Mouse (Mus musculus): ENCODE measurements around the gene Acad11.

- TF ChIP-seq CTCF (IDR thresholded peaks at IDR 0.05; ENCODE audit: insufficient read depth, low read length) (no peak), POLR2A (IDR thresholded peaks at IDR 0.05; ENCODE audit: borderline replicate concordance, extremely low read depth, low read depth, low read length) (no peak)
Measured at GRCm38 (mm10) chr9:104101458-104101857, 38.3 kb downstream of the Acad11 start.

Data from lung, adult 2 months (tissue).